Mouse (Mus musculus) kidney, postnatal 25 days (tissue): ENCODE results near the gene Ano9.
A peak's percentile ranks its signal among the peaks of the same experiment; 100 is the strongest.

Experiments
- DNase-seq, 2 experiments: peaks; one replicate each; pipeline ENCODE4 v3.0.0; 2021; ENCODE audit warnings: mixed read lengths in 2 of 2

Gene Ano9

GRCm38 (mm10) chr7:141099911-141100691, 17.5 kb downstream of the Ano9 start, which contains the start of gene Sigirr:
TSS of gene Sigirr (minus strand) at chr7:141100572.
- peak; percentile 68 to 84 for DNase-seq

DNA sequence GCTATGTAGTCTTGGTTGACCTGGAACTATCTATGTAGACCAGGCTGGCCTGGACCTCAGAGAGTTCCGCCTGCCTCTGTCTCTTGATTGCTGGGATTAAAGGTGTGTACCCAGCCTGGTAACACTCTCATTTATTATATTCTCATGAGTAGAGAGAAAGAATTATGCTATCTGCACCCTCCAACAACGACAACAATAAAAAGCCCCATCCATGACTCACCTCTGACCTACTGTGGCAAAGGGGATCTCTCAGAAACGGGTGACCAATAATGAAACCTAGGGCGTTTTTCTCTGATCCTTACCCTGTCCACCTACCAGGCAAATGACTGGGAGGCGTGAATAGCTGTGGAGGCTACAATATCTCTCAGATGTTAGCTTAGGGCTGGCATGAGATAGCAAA, 20.4 kb downstream of the Ano9 start:
- DNase-seq: no peak

DNA sequence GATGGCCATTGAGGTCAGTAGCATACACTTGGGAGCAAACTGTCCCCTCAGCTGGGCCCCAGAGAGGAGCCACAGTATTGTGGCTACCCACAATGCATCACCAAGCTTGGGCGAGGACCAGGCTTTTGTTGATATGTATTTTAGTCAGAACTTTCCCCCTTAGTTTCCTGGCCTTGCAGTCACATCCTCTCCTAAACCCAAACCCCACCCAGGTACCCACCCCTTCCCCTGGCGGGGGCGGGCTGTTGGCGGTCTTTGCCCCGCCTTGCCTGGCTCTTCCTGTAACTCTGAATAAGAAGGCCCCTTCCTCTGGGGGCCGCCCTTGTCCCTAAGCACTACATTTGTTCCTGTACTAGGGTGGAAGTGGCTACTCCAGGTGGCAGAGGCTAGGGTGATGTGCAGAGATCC, 21.0 kb downstream of the Ano9 start:
- DNase-seq: peak; percentile 68 to 88

- no peak for DNase-seq
Measured at GRCm38 (mm10) chr7:141096021-141096420, 21.6 kb downstream of the Ano9 start.

GRCm38 (mm10) chr7:141094487-141095205, 23.0 kb downstream of the Ano9 start:
- DNase-seq: peak; percentile 78 to 92

- DNase-seq: peak; percentile 84 to 92
Measured at GRCm38 (mm10) chr7:141093950-141094349, 23.7 kb downstream of the Ano9 start.

DNA sequence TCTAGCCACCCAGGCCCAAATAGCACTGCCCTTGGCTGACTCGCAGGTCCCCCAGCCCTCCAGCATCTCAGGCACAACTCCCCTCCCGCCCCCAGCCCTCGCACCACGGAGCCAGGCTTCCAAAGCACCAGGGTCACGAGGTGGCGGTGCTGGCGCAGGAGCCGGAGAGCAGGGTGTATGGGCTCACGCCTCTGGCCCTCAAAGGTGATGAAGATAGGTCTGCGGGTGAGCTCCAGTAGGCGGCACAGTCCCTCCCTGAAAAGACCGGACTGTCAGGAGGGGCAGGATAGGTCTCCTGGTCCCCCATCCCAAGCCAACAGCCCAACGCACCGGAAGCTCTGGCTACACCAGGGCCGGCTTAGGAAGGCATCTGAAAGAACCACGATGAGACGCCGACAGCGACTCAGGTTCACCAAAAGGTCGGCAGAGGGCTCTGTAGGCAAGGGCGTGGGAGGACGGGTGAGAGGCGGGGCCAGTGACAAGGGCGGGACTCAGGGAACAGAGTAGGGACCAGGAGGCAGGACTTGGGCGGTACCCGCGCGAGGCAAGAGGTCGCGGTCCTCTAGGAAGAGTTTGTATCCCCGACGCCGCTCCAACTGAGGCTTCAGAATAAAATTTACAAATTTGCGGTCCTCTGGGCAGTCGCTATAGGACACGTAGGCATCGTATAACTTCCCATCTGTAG, 25.4 kb downstream of the Ano9 start:
- peak; percentile 94 to 96 for DNase-seq

GRCm38 (mm10) chr7:141090228-141090627, 27.4 kb downstream of the Ano9 start:
- peak in 1 of 2 experiments; percentile 35 for DNase-seq

GRCm38 (mm10) chr7:141088473-141088872, 29.1 kb downstream of the Ano9 start:
- DNase-seq: no peak

GRCm38 (mm10) chr7:141087894-141088293, 29.7 kb downstream of the Ano9 start:
- DNase-seq: no peak

- peak; percentile 69 to 85 for DNase-seq
Measured at GRCm38 (mm10) chr7:141079481-141080449, 37.8 kb downstream of the Ano9 start.

GRCm38 (mm10) chr7:141078876-141079275, 38.7 kb downstream of the Ano9 start:
- no peak for DNase-seq

GRCm38 (mm10) chr7:141077841-141078240, 39.8 kb downstream of the Ano9 start, which contains the start of gene Pkp3:
TSS of gene Pkp3 (plus strand) at chr7:141078218.
- DNase-seq: no peak

GRCm38 (mm10) chr7:141073782-141074181, 43.8 kb downstream of the Ano9 start:
- DNase-seq: no peak

- DNase-seq: peak; percentile 61 to 62
Measured at GRCm38 (mm10) chr7:141072017-141072745, 45.4 kb downstream of the Ano9 start.

DNA sequence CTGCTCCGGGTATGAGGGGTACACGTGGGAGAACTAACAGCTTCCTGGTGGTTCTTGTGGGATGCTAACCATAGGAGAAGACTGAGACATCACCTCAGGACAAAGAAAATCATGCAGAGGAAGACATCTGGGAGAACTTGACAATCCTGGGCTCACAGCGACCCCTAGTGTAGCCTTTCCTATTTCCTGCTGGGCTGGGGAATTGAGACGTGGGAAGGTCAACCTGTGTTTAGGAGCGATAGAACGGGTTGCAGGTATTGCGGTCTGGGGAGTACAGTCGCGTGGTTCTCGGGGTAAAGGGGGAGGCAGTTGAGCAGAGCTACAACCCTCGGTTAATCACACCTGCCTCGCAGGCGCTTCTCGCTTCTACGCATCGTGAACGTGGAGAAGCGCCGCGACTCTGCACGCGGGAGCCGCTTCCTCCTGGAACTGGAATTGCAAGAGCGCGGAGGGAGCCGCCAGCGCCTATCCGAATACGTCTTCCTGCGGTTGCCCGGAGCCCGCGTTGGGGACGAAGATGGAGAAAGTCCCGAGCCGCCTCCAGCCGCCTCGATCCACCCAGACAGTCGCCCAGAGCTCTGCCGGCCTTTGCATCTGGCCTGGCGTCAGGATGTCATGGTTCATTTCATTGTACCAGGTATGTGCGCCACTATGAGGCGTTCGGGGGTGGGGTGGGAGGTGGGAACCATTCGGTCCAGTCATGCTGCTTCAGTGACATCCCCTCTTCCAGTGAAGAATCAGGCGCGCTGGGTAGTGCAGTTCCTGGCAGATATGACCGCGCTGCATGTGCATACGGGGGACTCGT, 47.3 kb downstream of the Ano9 start:
- DNase-seq: peak; percentile 83 to 93

- DNase-seq: no peak
Measured at GRCm38 (mm10) chr7:141068351-141068750, 49.3 kb downstream of the Ano9 start.

- DNase-seq: peak; percentile 44 to 71
Measured at GRCm38 (mm10) chr7:141064576-141064975, 53.0 kb downstream of the Ano9 start.

GRCm38 (mm10) chr7:141064175-141064574, 53.4 kb downstream of the Ano9 start:
- peak in 1 of 2 experiments; percentile 55 for DNase-seq

GRCm38 (mm10) chr7:141063353-141063752, 54.3 kb downstream of the Ano9 start:
- peak in 1 of 2 experiments; percentile 6 for DNase-seq
